Mouse (Mus musculus) inflammation-experienced regulatory T-cells, adult 6 months (primary cell): ENCODE results near the gene 1700008P02Rik. TPM values are rescaled to one million over a fixed set of nuclear protein-coding genes. Genes with fewer than 3 reads are reported as not detected.
"Not testable (repeated sequence)": the region's sequence is repeated elsewhere in the genome, so short reads cannot be mapped to it uniquely, and the experiment has no call there.

Source experiments
- ATAC-seq: one replicate; pipeline ENCODE4 v1.8.0; 2017
- polyA plus RNA-seq, 3 experiments: library from polyadenylated mRNA; unstranded; fragments of 100-300 nt; shearing (Covaris generic); gene quantifications; one replicate each; pipeline ENCODE4 v1.2.1; 2017

1700008P02Rik gene
- not detected for polyA plus RNA-seq

GRCm38 (mm10) chr3:6620343-6620742, at the start of gene 1700008P02Rik:
TSS of gene 1700008P02Rik (minus strand) at chr3:6620443.
- ATAC-seq = no peak

GRCm38 (mm10) chr3:6649411-6649810, 29.2 kb upstream of the 1700008P02Rik start:
- ATAC-seq = no peak

GRCm38 (mm10) chr3:6638151-6638550, 17.9 kb upstream of the 1700008P02Rik start:
- ATAC-seq = not testable (repeated sequence)

GRCm38 (mm10) chr3:6634256-6634655, 14.0 kb upstream of the 1700008P02Rik start:
- ATAC-seq = no peak

- ATAC-seq = no peak
Measured at GRCm38 (mm10) chr3:6617881-6618280, 2.4 kb downstream of the 1700008P02Rik start.
